Mouse (Mus musculus) thymus, postnatal 4 days (tissue): ENCODE measurements around the gene Ostf1.
A peak's percentile ranks its signal among the peaks of the same experiment; 100 is the strongest.

ENCODE experiments used
- DNase-seq: peaks from one replicate; pipeline ENCODE4 v3.0.0; 2021

The Ostf1 gene

GRCm38 (mm10) chr19:18644084-18644483 is 12.5 kb upstream of the Ostf1 start:
- DNase-seq, result no peak

GRCm38 (mm10) chr19:18643411-18643810 is 11.8 kb upstream of the Ostf1 start:
- DNase-seq, result no peak

- DNase-seq, result no peak
These were observed 9.4 kb upstream of the Ostf1 start for GRCm38 (mm10) chr19:18641001-18641400.

GRCm38 (mm10) chr19:18639552-18639951 is 7.9 kb upstream of the Ostf1 start:
- no peak for DNase-seq

GRCm38 (mm10) chr19:18638949-18639348 is 7.3 kb upstream of the Ostf1 start:
- DNase-seq, result peak; percentile 40

GRCm38 (mm10) chr19:18637954-18638353 is 6.3 kb upstream of the Ostf1 start:
- DNase-seq, result no peak

GRCm38 (mm10) chr19:18632231-18633185 is 885 bp upstream of the Ostf1 start:
- DNase-seq, result no peak

- DNase-seq, result peak; percentile 67
These were observed 421 bp downstream of the Ostf1 start for GRCm38 (mm10) chr19:18631161-18631643.

GRCm38 (mm10) chr19:18630221-18631119 is 1.2 kb downstream of the Ostf1 start:
- no peak for DNase-seq

- peak; percentile 34 for DNase-seq
These were observed 2.0 kb downstream of the Ostf1 start for GRCm38 (mm10) chr19:18629589-18629988.

GRCm38 (mm10) chr19:18623894-18624293 is 7.7 kb downstream of the Ostf1 start:
- DNase-seq, result no peak

- peak; percentile 47 for DNase-seq
These were observed 11.9 kb downstream of the Ostf1 start for GRCm38 (mm10) chr19:18619691-18620090.

GRCm38 (mm10) chr19:18619060-18619459 is 12.6 kb downstream of the Ostf1 start:
- DNase-seq, result peak; percentile 37

- DNase-seq, result no peak
These were observed 14.1 kb downstream of the Ostf1 start for GRCm38 (mm10) chr19:18617504-18617903.

- DNase-seq, result no peak
These were observed 15.9 kb downstream of the Ostf1 start for GRCm38 (mm10) chr19:18615680-18616240.

GRCm38 (mm10) chr19:18614337-18614736 is 17.3 kb downstream of the Ostf1 start:
- DNase-seq, result no peak

- no peak for DNase-seq
These were observed 22.6 kb downstream of the Ostf1 start for GRCm38 (mm10) chr19:18608975-18609374.

- no peak for DNase-seq
These were observed 23.7 kb downstream of the Ostf1 start for GRCm38 (mm10) chr19:18607907-18608306.

GRCm38 (mm10) chr19:18603011-18603410 is 28.6 kb downstream of the Ostf1 start:
- DNase-seq, result no peak

- DNase-seq, result no peak
These were observed 31.0 kb downstream of the Ostf1 start for GRCm38 (mm10) chr19:18600611-18601010.

GRCm38 (mm10) chr19:18599650-18600049 is 32.0 kb downstream of the Ostf1 start:
- DNase-seq, result no peak

- no peak for DNase-seq
These were observed 32.6 kb downstream of the Ostf1 start for GRCm38 (mm10) chr19:18599051-18599450.
